Mouse (Mus musculus) monocyte, adult 2 months (primary cell): ENCODE measurements around the gene Ppdpf.

Experiments
- DNase-seq, 2 experiments: peaks; one replicate each; pipeline ENCODE4 v3.0.0; 2022; ENCODE audit warnings: low spot score in 2 of 2, low read depth in 1 of 2

Ppdpf gene

DNA sequence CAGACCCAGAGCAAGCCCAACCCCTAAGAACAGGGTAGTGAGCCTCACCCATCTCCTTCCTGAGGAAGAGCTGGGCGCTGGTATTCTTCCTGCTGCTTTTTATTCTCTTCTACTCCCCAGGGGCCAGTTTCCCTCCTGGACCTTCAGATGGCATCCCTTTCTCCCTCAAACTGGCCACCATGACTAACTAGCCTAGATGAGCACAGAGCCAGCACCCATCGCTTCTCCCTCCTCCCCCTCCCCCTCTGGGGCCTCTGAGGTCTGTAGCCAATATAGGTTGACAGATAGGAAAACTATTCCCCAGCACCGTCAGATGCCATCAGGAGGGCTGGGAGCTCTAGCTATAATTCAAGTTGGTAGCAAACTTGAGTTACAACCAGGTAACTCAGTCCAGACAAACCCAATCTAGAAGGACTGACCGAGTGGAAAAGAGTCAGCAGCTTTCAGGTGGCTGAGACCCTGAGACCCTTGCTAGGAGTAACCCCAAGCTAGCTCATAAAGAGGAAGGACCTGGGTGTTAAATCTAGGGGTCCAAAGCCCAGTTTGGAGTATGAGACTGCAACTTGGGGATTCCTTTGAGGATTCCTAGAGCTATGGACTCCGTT lies 31.9 kb downstream of the Ppdpf start:
- no peak for DNase-seq

DNA sequence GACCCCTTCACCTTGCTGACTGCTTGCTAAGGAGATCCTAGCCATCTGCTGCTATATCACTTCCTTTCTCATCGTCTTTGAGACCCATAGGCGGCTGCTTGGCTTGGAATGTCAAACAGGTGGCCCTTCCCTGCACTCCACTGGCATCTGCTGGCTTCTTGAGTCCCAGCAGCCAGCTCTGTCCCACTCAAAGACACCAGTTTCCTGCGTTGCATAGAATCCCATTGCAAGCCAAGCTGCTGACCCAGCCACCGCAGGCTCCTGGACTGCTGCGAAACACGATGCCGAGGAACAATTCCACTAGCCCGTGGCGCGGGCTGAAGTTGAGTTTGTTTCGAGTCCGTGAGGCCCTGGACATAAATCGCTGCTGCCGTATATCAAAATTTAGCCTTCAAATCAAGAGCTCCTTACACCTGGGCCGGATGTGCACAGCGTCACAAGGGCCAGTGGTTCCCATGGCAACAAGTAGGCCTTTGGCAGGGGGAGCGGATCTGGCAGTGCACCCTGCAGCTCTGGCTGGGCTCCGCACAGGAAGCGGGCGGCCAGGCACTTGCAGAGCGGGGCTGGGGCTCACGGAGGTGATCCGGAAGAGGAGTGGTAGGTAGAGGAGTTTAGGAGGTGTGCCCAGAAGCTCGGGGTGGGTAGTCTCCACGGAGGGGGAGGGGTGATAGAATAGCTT lies 32.6 kb downstream of the Ppdpf start, which contains the start of gene Fndc11:
TSS of gene Fndc11 (plus strand) at position 476 of the 679 bp plus-strand sequence.
- peak in 1 of 2 experiments; percentile 37 for DNase-seq

DNA sequence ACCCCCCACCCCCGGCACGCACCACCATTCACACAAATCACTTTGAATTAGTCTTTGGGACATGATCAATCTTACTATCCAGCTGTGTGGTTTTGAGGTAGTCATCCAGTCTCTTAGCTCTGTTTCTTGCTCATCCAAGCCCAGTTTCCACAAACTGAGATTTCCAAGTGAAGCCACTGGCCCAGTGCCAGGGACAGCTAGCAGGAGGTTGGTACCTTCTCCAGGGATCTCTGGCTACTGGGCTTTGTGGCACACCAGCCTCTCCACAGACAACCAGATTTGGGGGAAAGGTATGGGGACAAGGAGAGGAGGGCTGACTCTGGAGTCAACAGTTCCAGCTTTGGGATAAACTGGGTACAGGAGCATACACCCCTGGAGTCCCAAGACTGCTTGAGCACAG lies 33.3 kb downstream of the Ppdpf start:
- no peak for DNase-seq

DNA sequence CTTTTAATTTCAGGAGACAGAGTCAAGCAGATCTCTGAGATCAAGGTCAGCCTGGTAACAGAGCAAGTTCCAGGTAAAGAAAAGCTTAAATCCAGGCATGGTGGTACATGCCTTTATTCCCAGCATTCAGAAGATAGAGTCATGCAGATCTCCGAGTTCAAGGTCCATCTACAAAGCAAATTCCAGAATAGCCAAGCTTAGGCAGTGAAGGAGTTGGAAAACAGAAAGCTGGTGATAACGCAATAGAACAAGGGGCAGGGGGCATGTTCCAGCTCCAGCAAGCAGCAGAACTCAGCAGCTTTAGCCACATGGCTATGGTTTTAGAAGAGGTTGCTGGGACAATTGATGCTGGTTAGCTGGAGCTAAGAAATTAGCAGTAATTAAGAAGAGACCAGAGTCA lies 37.9 kb downstream of the Ppdpf start:
- DNase-seq, result no peak

DNA sequence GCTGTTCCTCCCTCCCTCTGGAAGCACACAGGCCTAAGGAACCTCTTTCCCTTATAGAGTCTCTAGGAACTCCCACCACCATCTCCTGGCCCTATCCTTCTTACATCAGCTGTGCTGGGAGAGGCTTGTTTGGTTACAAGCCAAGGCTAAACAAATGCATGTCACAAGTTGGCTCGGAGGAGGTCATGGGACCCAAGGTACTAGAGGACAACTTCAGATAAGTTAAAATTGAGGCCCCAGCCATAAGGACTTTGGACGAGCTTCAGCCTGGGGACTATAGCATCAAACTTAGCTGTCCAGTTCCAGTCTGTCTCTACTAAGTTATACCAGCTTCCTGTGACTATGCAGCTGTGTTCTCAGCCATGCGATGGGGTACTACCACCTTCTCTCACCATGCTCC lies 40.1 kb downstream of the Ppdpf start:
- no peak for DNase-seq

DNA sequence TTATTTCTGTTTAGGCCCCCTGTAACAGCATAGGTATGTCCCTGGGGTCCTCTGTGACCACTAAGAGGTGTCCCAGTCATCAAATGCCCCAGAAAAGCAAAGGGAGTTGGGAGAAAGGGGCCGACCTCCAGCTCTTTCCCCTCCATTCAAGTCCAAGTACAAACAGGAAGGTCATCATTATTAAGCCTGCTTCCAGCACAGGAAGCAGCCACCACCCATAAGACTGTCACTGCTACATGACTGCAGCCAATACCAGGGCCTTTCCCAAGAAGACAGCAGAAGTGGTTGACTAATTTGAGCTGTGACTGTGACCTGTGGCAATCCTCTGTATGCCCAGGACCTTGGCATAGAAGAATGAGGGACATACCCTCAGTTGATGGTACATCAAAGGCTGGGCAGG lies 41.3 kb downstream of the Ppdpf start:
- DNase-seq, result no peak

DNA sequence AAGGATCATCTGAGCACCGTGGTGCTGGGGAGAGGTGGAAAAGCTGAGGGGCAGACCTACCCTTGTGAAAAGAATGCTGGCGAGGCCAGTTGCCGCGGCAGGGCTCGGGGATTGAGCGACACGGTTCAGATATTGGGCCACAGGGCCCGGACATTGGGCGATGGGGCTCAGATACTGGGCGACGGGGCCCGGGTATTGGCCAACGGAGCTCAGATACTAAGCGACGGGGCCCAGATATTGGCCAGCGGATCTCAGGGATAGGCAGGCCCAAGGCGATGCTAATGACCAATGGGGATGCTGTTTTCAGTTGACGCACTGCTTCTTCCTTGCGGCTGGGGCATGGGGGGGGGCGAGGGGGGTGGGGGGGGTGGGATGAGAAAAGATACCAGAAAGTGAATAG lies 44.1 kb downstream of the Ppdpf start:
- no peak for DNase-seq

DNA sequence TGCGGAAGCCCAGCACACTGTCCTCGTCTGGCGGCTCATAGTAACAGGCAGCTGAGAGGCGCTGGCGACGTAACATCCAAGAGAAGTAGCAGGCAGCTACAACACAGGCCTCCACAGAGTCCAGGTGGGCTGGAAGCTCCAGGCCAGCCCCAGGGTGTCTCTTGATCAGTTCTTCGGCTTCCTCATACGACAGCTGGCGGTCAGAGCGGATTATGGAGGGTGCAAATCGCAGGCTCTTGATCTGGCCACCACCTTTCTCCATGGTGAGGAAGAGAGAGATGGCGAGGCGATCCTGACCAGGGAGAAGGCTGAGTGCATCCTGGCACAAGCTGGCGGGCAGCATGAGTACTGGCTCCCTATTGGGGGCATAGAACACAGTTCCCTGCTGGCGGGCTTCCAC lies 46.4 kb downstream of the Ppdpf start:
- no peak for DNase-seq

DNA sequence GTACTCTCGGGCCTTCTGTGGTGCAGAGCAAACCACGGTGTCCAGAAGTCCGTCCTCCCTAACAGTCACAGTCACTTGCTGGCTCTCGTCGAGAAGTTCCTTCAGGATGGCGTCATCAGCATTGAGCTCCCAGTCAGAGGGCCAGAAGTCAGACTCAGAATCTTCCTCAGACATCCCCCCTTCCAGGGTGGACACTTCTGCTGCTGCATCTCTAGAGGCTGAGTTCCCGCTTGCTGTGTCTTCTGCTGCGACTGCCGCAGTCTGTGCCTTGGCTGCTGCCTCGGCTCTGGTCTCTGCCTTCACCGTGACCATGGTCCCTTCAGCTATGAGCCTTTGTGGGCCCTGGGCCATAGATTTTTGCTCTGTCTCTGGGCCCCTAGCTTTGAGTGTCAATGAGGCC lies 47.6 kb downstream of the Ppdpf start:
- DNase-seq, result no peak

DNA sequence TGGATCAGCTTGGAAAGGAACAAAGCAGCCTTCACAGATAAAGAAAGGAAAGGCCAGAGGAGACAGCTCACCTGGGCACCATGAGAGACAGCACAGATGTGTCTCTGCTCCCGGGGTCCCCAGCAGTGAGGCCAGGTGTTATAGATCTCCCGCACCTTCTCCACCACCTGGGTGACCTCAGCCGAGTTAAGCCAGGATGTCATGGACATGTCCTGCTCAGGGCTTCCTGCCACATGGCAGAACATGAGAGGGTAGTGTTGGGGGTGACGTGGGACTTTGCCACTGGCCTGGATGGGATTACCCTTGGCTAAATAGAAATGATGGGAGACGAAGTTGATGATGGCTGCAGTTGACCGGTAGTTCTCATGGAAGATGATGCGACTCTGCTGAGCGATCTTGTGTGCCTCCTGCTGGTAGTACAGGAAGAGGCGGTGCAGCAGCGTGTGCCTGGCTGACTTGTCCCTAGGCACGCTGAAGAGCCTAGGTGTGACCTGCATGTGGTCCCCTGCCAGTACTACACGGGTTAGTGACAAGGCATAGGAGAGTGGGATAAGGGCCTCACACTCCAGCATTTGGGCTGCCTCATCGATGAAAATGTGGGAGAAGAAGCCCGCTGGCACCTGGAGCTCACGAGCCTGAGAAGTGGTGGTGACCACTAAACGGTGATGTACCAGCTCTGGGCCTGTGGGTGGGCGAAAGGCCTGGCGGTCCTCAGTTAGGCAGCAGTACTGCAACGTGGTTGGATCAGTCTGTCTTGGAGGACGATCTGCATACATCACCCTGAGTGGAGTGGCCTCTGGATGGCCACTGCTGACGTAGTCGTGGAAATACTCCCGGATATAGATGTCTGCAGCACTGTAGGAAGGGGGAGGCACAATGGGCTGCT lies 48.9 kb downstream of the Ppdpf start:
- DNase-seq, result no peak

DNA sequence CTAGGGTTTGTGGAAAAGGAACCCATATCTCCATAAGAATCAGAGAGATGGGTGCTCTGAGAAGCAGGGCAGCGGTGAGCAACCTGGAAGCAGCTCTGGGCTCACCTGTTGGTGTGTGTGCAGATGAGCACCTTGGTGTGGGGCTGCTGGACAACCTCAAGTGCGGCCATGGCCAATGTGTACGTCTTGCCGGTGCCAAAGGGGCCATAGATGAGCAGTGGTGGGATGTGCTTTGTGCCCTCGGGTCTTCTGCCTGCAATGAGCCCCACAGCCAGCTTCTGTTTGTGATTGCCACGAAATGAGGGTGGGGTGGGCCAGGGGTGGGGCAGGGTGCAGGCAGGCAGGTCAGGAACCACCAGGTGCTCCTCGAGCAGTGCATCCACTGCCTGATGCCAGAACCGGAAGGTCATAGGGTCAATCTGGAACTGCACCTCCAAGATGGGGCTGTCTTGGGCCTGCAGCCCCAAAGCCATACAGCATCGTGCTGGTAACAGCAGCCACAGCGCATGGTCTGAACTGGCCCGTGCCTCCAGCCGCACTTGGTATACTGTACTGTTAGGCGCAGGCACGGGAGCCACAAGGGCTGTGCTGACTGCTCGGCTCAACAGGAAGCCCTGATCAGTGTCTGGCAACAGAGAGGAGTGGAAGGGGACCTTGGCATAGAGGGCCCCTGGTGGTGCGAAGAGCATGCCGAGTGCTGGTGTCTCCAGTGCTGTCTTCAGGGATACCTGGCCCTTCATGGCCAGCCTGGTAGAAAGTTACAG lies 50.4 kb downstream of the Ppdpf start:
- DNase-seq, result no peak

DNA sequence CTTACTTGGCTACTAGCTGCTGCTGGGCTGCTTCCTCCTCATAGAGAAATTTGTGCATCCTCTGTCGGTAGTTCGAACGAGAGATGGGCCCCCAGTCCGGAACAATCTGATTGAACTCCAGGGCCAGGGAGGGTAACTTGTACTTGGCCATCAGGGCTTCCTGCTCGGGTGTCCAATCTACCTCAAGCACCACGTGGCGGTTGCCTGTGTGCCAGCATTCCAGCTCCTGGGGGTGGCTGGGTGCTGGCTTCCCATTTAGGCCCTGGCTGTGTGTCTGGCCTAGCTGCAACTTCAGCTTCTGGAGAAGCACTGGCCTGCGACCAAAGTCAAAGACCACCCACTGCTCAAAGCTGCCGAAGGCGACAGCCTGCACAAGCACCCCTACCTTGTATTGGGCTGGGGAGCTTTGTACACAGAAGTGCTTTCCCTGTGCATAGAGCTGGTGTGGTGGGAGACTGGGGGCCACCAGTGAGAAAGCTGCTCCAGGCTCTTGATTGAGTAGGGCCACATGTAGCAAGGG lies 51.1 kb downstream of the Ppdpf start:
- no peak for DNase-seq
